Mouse (Mus musculus) heart, postnatal 0 days (tissue): ENCODE data around the gene Gng2.

ENCODE experiments used
- CTCF ChIP-seq: IDR thresholded peaks from 2 replicates; pipeline ENCODE4 v1.5.1; 2016; ENCODE audit warnings: antibody characterized with exemption, control low read depth, low read depth
- EP300 ChIP-seq: IDR thresholded peaks from 2 replicates; pipeline ENCODE4 v1.6.1; 2016; ENCODE audit warnings: antibody characterized with exemption, low read depth

DNA sequence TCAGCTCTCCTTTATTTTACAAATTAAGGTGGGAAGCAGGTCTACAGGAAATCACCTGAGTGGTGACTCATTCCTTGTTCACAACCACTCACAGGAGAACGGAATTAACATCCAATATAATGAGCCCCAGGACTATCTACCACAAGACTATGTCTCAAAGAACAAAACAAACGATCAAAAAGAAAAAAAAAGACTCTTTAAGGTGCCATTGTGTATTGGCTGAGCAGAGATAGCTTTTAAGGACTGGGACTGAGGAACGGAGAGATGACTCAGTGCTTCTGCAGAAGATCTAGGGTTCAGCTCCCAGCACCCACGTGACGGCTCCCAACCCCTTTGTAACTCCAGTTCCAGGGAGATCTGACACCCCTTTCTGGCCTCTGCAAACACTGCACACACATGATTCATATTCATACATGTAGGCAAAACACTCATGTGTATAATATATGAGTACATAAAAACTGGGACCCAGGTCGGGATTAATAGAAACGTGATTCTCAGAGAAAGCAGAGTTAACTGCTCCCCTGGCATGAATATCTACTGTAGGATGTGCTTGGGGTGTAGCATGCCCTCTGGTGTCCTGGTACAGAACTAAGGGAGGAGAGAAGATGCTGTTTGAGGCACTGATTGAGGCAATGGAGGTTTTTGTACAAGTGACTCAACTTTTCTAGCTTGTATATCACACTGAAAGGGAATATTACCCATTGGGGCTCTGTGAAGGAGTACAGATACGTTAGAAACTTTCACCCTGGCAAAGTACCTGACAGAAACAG, 115.9 kb downstream of the Gng2 start:
- TF ChIP-seq CTCF, result peak; percentile 13; the same call in 1 of the 2 replicates
- no peak for TF ChIP-seq EP300
